Mouse (Mus musculus) MEL (cell line): ENCODE data around the gene 6330409D20Rik. TPM values are rescaled to one million over a fixed set of nuclear protein-coding genes. Genes with fewer than 3 reads are reported as not detected.

ENCODE experiments used
- DNase-seq: peaks from one replicate; pipeline ENCODE4 v3.0.0; 2011; ENCODE audit warnings: low read depth, low spot score
- H3K27ac ChIP-seq: 2 replicates; pipeline ENCODE4 v1.5.1; 2012; ENCODE audit warnings: low read depth, mild to moderate bottlenecking, control low read depth, low read length, moderate library complexity; ENCODE audit not compliant: control insufficient read depth
- H3K27me3 ChIP-seq, 2 experiments: fragments of 150-350 bp in 1 of 2; sonication (generic) in 1 of 2; 2 replicates each; pipeline ENCODE4 v1.6.1; 2012; ENCODE audit warnings: low read length in 2 of 2, mild to moderate bottlenecking in 2 of 2, improper control_type of control experiment in 1 of 2, moderate library complexity in 1 of 2; ENCODE audit not compliant: insufficient read depth in 2 of 2, control insufficient read depth in 1 of 2
- H3K36me3 ChIP-seq, 2 experiments: 2 replicates each; pipeline ENCODE4 v1.6.1; 2012 to 2014; ENCODE audit warnings: low read length in 2 of 2, improper control_type of control experiment in 1 of 2, inconsistent platforms in 1 of 2, mild to moderate bottlenecking in 1 of 2; ENCODE audit not compliant: insufficient read depth in 2 of 2, control insufficient read depth in 1 of 2
- H3K4me1 ChIP-seq, 2 experiments: fragments of 150-350 bp in 1 of 2; sonication (generic) in 1 of 2; 2 replicates each; pipeline ENCODE4 v1.6.1; 2012; ENCODE audit warnings: low read length in 2 of 2, improper control_type of control experiment in 1 of 2, mild to moderate bottlenecking in 1 of 2; ENCODE audit not compliant: insufficient read depth in 2 of 2, control insufficient read depth in 1 of 2
- H3K4me3 ChIP-seq, 2 experiments: fragments of 150-350 bp in 1 of 2; sonication (generic) in 1 of 2; 2 replicates each; pipeline ENCODE4 v1.5.1; 2012; ENCODE audit warnings: low read depth in 2 of 2, low read length in 2 of 2, mild to moderate bottlenecking in 2 of 2, moderate library complexity in 2 of 2, control low read depth in 1 of 2, improper control_type of control experiment in 1 of 2; ENCODE audit not compliant: control insufficient read depth in 1 of 2, insufficient read depth in 1 of 2
- H3K79me2 ChIP-seq: 2 replicates; pipeline ENCODE4 v1.6.1; 2012; ENCODE audit warnings: mild to moderate bottlenecking, low read length, moderate library complexity; ENCODE audit not compliant: control insufficient read depth, poor library complexity, insufficient read depth
- H3K9ac ChIP-seq: 2 replicates; pipeline ENCODE4 v1.6.1; 2012; ENCODE audit warnings: low read depth, mild to moderate bottlenecking, control low read depth, low read length, moderate library complexity; ENCODE audit not compliant: control insufficient read depth, poor library complexity, severe bottlenecking
- H3K9me3 ChIP-seq: fragments of 150-350 bp; sonication (generic); replicated peaks from 2 replicates; pipeline ENCODE4 v1.6.1; 2012; ENCODE audit warnings: mild to moderate bottlenecking, low read length, improper control_type of control experiment, moderate library complexity; ENCODE audit not compliant: insufficient read depth
- CHD1 ChIP-seq: IDR thresholded peaks from 2 replicates; pipeline ENCODE4 v1.6.1; 2012; ENCODE audit warnings: low read depth, mild to moderate bottlenecking, inconsistent platforms, low read length, improper control_type of control experiment
- CHD2 ChIP-seq: IDR thresholded peaks from 2 replicates; pipeline ENCODE4 v1.6.1; 2011; ENCODE audit warnings: low read length, improper control_type of control experiment
- CTCF ChIP-seq, 3 experiments: IDR thresholded peaks in 2 of 3; conservative IDR thresholded peaks in 1 of 3; 2 replicates each; pipeline ENCODE4 v1.5.1; 2011 to 2012; ENCODE audit warnings: low read length in 3 of 3, low read depth in 2 of 3, mild to moderate bottlenecking in 2 of 3, improper control_type of control experiment in 1 of 3, inconsistent platforms in 1 of 3, mixed read lengths in 1 of 3, moderate library complexity in 1 of 3; ENCODE audit not compliant: control insufficient read depth in 1 of 3, insufficient read depth in 1 of 3, poor library complexity in 1 of 3, severe bottlenecking in 1 of 3
- E2F4 ChIP-seq: IDR thresholded peaks from 2 replicates; pipeline ENCODE4 v1.6.1; 2011; ENCODE audit warnings: low read depth, low read length, improper control_type of control experiment, borderline replicate concordance
- ETS1 ChIP-seq: IDR thresholded peaks from 2 replicates; pipeline ENCODE4 v1.6.1; 2012; ENCODE audit warnings: low read depth, mild to moderate bottlenecking, inconsistent platforms, low read length, improper control_type of control experiment, moderate library complexity
- GABPA ChIP-seq: IDR thresholded peaks from 2 replicates; pipeline ENCODE4 v1.6.1; 2012; ENCODE audit warnings: low read depth, mild to moderate bottlenecking, inconsistent platforms, low read length, improper control_type of control experiment, moderate library complexity
- KAT2A ChIP-seq: conservative IDR thresholded peaks from 2 replicates; pipeline ENCODE4 v1.6.1; 2012; ENCODE audit warnings: low read depth, low read length, improper control_type of control experiment, inconsistent platforms
- MAZ ChIP-seq: IDR thresholded peaks from 2 replicates; pipeline ENCODE4 v1.6.1; 2012; ENCODE audit warnings: low read depth, mild to moderate bottlenecking, inconsistent platforms, low read length, improper control_type of control experiment
- MEF2A ChIP-seq: IDR thresholded peaks from 2 replicates; pipeline ENCODE4 v1.6.1; 2014; ENCODE audit warnings: low read depth, mild to moderate bottlenecking, inconsistent platforms, low read length, improper control_type of control experiment; ENCODE audit not compliant: poor library complexity, insufficient replicate concordance, severe bottlenecking; ENCODE audit errors: extremely low read depth
- MYC ChIP-seq: IDR thresholded peaks from 2 replicates; pipeline ENCODE4 v1.6.1; 2011; ENCODE audit warnings: low read depth, mild to moderate bottlenecking, low read length, improper control_type of control experiment, moderate library complexity
- NELFE ChIP-seq: IDR thresholded peaks from 2 replicates; pipeline ENCODE4 v1.6.1; 2011; ENCODE audit warnings: low read depth, low read length, improper control_type of control experiment
- SIN3A ChIP-seq: IDR thresholded peaks from 2 replicates; pipeline ENCODE4 v1.6.1; 2012; ENCODE audit warnings: low read length, improper control_type of control experiment, inconsistent platforms
- TCF12 ChIP-seq: IDR thresholded peaks from 2 replicates; pipeline ENCODE4 v1.6.1; 2014; ENCODE audit warnings: low read depth, mild to moderate bottlenecking, inconsistent platforms, low read length, improper control_type of control experiment, moderate library complexity
- UBTF ChIP-seq: IDR thresholded peaks from 2 replicates; pipeline ENCODE4 v1.6.1; 2012; ENCODE audit warnings: low read depth, mild to moderate bottlenecking, inconsistent platforms, low read length, improper control_type of control experiment, moderate library complexity, borderline replicate concordance; ENCODE audit not compliant: insufficient read depth
- ZC3H11A ChIP-seq: IDR thresholded peaks from 2 replicates; pipeline ENCODE4 v1.6.1; 2012; ENCODE audit warnings: low read depth, mild to moderate bottlenecking, inconsistent platforms, low read length, improper control_type of control experiment
- ZKSCAN1 ChIP-seq: IDR thresholded peaks from 2 replicates; pipeline ENCODE4 v1.6.1; 2012; ENCODE audit warnings: low read depth, mild to moderate bottlenecking, inconsistent platforms, low read length, improper control_type of control experiment, moderate library complexity
- ZNF384 ChIP-seq: IDR thresholded peaks from 2 replicates; pipeline ENCODE4 v1.6.1; 2012; ENCODE audit warnings: low read depth, mild to moderate bottlenecking, inconsistent platforms, low read length, improper control_type of control experiment
- polyA plus RNA-seq, 2 experiments: library from polyadenylated mRNA; stranded (reverse) in 1 of 2; unstranded in 1 of 2; fragments of >175 nt in 1 of 2; fragments of >200 nt in 1 of 2; gene quantifications; 2 replicates each; pipeline versions ENCODE4 v1.2.1 to v1.2.4; 2012; ENCODE audit warnings: low replicate concordance in 2 of 2, low read depth in 1 of 2; ENCODE audit not compliant: insufficient read length in 2 of 2, insufficient read depth in 1 of 2, missing spikeins in 1 of 2
- total RNA-seq: library from RNA; depleted of rRNA; stranded (reverse); fragments of 300-350 nt; gene quantifications from 2 replicates; pipeline ENCODE4 v1.2.3, GENCODE M21; 2012

The 6330409D20Rik gene
- total and polyA plus RNA-seq, 3 experiments, result not detected

- H3K36me3 ChIP-seq, result no peaks in the 10 kb centered on the region; a peak in 1 of 4 replicates
- 0 out of 4 replicates have a peak within 1 kb of the TSS, but pooled peaks of 1 of the 2 experiments have one; percentile 4 for H3K4me3 ChIP-seq
Measured at GRCm38 (mm10) chr2:32720681-32721229, 20.1 kb downstream of the 6330409D20Rik start, which contains the start of gene Sh2d3c. Gene Sh2d3c, plus strand, starts transcription at chr2:32721055.

GRCm38 (mm10) chr2:32720053-32720452 is 20.8 kb downstream of the 6330409D20Rik start:
- Histone ChIP-seq H3K9me3 (no peaks in the 10 kb centered on the region), H3K27me3 (no peaks in the 10 kb centered on the region), H3K36me3 (peaks cover 0 to 4% of the 10 kb centered on the region in 2 experiments; a peak in 2 of 4 replicates), H3K4me3 (no peak overlapping the region)
- no peak for TF ChIP-seq NELFE
- no peak for TF ChIP-seq E2F4
- TF ChIP-seq UBTF, result no peak
- TF ChIP-seq CTCF (IDR thresholded peaks at IDR 0.05 in 2 of 3, conservative IDR thresholded peaks at IDR 0.05 in 1 of 3; ENCODE audit: control insufficient read depth in 1 of 3, insufficient read depth in 1 of 3, low read depth in 2 of 3, low read length in 3 of 3, poor library complexity in 1 of 3, severe bottlenecking in 1 of 3), result no peak
- TF ChIP-seq ZNF384, result no peak
- TF ChIP-seq MAZ, result no peak
- TF ChIP-seq, all 39 proteins: peak for 0
- Histone ChIP-seq H3K27ac (no peak overlapping the region), H3K4me1 (peaks cover 0 to 9% of the 10 kb centered on the region in 2 experiments; a peak in 1 of 4 replicates), H3K9ac (no peak overlapping the region), H3K79me2 (no peaks in the 10 kb centered on the region)
- DNase-seq, result no peak

More at GRCm38 (mm10) chr2:32720681-32721229, 20.1 kb downstream of the 6330409D20Rik start, which contains the start of gene Sh2d3c:
- no peaks in the 10 kb centered on the region for H3K27me3 ChIP-seq
- H3K4me1 ChIP-seq, result peaks cover 0 to 5% of the 10 kb centered on the region in 2 experiments; a peak in 1 of 4 replicates
- no peak within 1 kb of the TSS for H3K27ac ChIP-seq
- no peaks in the 10 kb centered on the region for H3K9me3 ChIP-seq
- no peak within 1 kb of the TSS for H3K9ac ChIP-seq
- H3K79me2 ChIP-seq, result no peaks in the 10 kb centered on the region
- DNase-seq, result no peak
- TF ChIP-seq UBTF (no peak), MYC (no peak), ETS1 (no peak), KAT2A (no peak), SIN3A (no peak), GABPA (no peak)

GRCm38 (mm10) chr2:32718761-32719160 is 22.1 kb downstream of the 6330409D20Rik start:
- Histone ChIP-seq H3K9ac (no peak overlapping the region), H3K4me3 (no peak overlapping the region), H3K4me1 (peaks cover 0 to 22% of the 10 kb centered on the region in 2 experiments; a peak in 2 of 4 replicates), H3K27me3 (no peaks in the 10 kb centered on the region), H3K79me2 (no peaks in the 10 kb centered on the region), H3K9me3 (no peaks in the 10 kb centered on the region), H3K27ac (no peak overlapping the region), H3K36me3 (peaks cover 0 to 11% of the 10 kb centered on the region in 2 experiments; a peak in 2 of 4 replicates)
- no peak for DNase-seq
- TF ChIP-seq ZC3H11A (no peak), ZKSCAN1 (no peak), ZNF384 (no peak), CTCF (IDR thresholded peaks at IDR 0.05 in 2 of 3, conservative IDR thresholded peaks at IDR 0.05 in 1 of 3; ENCODE audit: control insufficient read depth in 1 of 3, insufficient read depth in 1 of 3, low read depth in 2 of 3, low read length in 3 of 3, poor library complexity in 1 of 3, severe bottlenecking in 1 of 3) (no peak), TCF12 (no peak), NELFE (no peak), CHD2 (no peak), CHD1 (no peak), MEF2A (no peak)
